Mouse (Mus musculus) inflammation-experienced regulatory T-cells, adult 6 months (primary cell): ENCODE results near the gene Clcnka. TPM values are rescaled to one million over a fixed set of nuclear protein-coding genes. Genes with fewer than 3 reads are reported as not detected.

ENCODE experiments used
- polyA plus RNA-seq, 3 experiments: library from polyadenylated mRNA; unstranded; fragments of 100-300 nt; shearing (Covaris generic); gene quantifications; one replicate each; pipeline ENCODE4 v1.2.1; 2017

Gene Clcnka
- polyA plus RNA-seq, 3 experiments from 2014 or later = not detected

Other genes with a start within 250 kb of the Clcnka start
- gene Rsg1, start 184.8 kb downstream of the Clcnka start, polyA plus RNA-seq = 1 to 10 TPM; 1.7 to 6.1 (median 3.3) TPM
- gene Arhgef19, start 159.2 kb downstream of the Clcnka start, polyA plus RNA-seq = not detected
- not detected for gene Epha2, start 97.5 kb downstream of the Clcnka start, polyA plus RNA-seq
- gene Fam131c, start 30.5 kb downstream of the Clcnka start, polyA plus RNA-seq = not detected
- gene Clcnkb, start 17.3 kb upstream of the Clcnka start, polyA plus RNA-seq = not detected
- gene Hspb7, start 22.1 kb upstream of the Clcnka start, polyA plus RNA-seq = not detected
- not detected for gene Srarp, start 37.4 kb upstream of the Clcnka start, polyA plus RNA-seq
- 10 to 100 TPM; 12.6 to 16.9 (median 14.1) TPM for gene Zbtb17, start 45.9 kb upstream of the Clcnka start, polyA plus RNA-seq
- gene Spen, start 139.9 kb upstream of the Clcnka start, polyA plus RNA-seq = 10 to 100 TPM in 2 of 3 experiments, 1 to 10 TPM in 1; 8.6 to 17.1 (median 14.3) TPM
- under 1 TPM in 1 of 3 experiments, not detected in 2; 0.43 TPM for gene Fblim1, start 207.4 kb upstream of the Clcnka start, polyA plus RNA-seq
- under 1 TPM in 1 of 3 experiments, not detected in 2; 0.78 TPM for gene Tmem82, start 219.9 kb upstream of the Clcnka start, polyA plus RNA-seq
- gene Slc25a34, start 225.1 kb upstream of the Clcnka start, polyA plus RNA-seq = under 1 TPM in 1 of 3 experiments, not detected in 2; 0.13 TPM